Mouse (Mus musculus) intestine, embryonic 15.5 days (tissue): ENCODE measurements around the gene Acot7. TPM values are rescaled to one million over a fixed set of nuclear protein-coding genes. Genes with fewer than 3 reads are reported as not detected.

ENCODE experiments used
- ATAC-seq: fragments of 200-750 bp; cut with Nextera tagmentation; 2 replicates; pipeline ENCODE4 v1.8.0; 2017; ENCODE audit warnings: moderate TSS enrichment, moderate library complexity
- H3K27ac ChIP-seq: fragments of 300-500 bp; sonication (generic); 2 replicates; pipeline ENCODE4 v1.5.1; 2015; ENCODE audit warnings: mild to moderate bottlenecking, inconsistent platforms
- H3K27me3 ChIP-seq: fragments of 300-500 bp; sonication (generic); replicated peaks from 2 replicates; pipeline ENCODE4 v1.6.1; 2015; ENCODE audit warnings: inconsistent platforms
- H3K36me3 ChIP-seq: fragments of 300-500 bp; sonication (generic); 2 replicates; pipeline ENCODE4 v1.6.1; 2015; ENCODE audit warnings: inconsistent platforms
- H3K4me1 ChIP-seq: fragments of 300-500 bp; sonication (generic); replicated peaks from 2 replicates; pipeline ENCODE4 v1.6.1; 2015; ENCODE audit warnings: inconsistent platforms
- H3K4me2 ChIP-seq: fragments of 300-500 bp; sonication (generic); replicated peaks from 2 replicates; pipeline ENCODE4 v1.6.1; 2015; ENCODE audit warnings: mild to moderate bottlenecking, inconsistent platforms
- H3K4me3 ChIP-seq: fragments of 300-500 bp; sonication (generic); replicated peaks from 2 replicates; pipeline ENCODE4 v1.5.1; 2015; ENCODE audit warnings: inconsistent platforms
- H3K9ac ChIP-seq: fragments of 300-500 bp; sonication (generic); 2 replicates; pipeline ENCODE4 v1.6.1; 2015; ENCODE audit warnings: inconsistent platforms
- H3K9me3 ChIP-seq: fragments of 300-500 bp; sonication (generic); 2 replicates; pipeline ENCODE4 v1.6.1; 2016; ENCODE audit warnings: inconsistent platforms
- WGBS: fragments of 180-500 bp; shearing (Covaris S2); methylation state at CpG from one replicate; pipeline ENCODE4 v1.1.7; 2015; 5-methylcytosine and 5-hydroxymethylcytosine counted together
- polyA plus RNA-seq: library from polyadenylated mRNA; unstranded; fragments of >200 nt; fragmentation: Nextera tagmentation; extraction: Ambion mirVana; gene quantifications from 2 replicates; pipeline ENCODE4 v1.2.1, GENCODE M21; 2015

The Acot7 gene
- polyA plus RNA-seq, 1 experiment from 2014 or later, result 57.8 TPM

- H3K9ac ChIP-seq, result no peak overlapping the region
- no peak overlapping the region for H3K4me3 ChIP-seq
- H3K27me3 ChIP-seq, result no peaks in the 10 kb centered on the region
- peaks cover 19% of the 10 kb centered on the region for H3K4me1 ChIP-seq
- 90% methylated on average over 9 of the region's 9 CpGs for WGBS
- no peak for ATAC-seq
- H3K36me3 ChIP-seq, result 0 out of 2 replicates have a peak, but pooled peaks cover 3% of the 10 kb centered on the region
- no peak overlapping the region for H3K27ac ChIP-seq
- no peak overlapping the region for H3K4me2 ChIP-seq
- H3K9me3 ChIP-seq, result no peaks in the 10 kb centered on the region
Measured at GRCm38 (mm10) chr4:152264867-152265568, 87.1 kb downstream of the Acot7 start.

DNA sequence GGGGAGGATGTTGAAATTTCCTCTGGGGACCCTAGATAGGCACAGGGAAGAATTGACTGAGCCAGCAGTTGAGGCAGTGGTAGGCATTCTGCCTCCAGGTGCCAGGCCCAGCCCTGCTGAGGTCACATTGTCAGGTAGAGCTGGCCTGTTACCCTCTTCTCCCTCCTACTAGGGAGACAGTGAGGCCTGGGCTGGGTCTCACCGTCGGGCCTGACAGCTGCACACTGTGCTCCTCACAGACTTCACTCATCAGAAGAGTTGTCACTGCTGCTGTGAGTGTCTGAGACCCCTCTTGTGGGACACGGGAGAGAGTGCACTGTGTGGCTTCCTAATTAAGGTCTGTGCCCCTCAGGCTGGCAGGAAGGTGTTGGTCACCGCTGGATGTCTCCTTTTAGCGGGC lies 87.9 kb downstream of the Acot7 start:
- Histone ChIP-seq H3K36me3 (0 out of 2 replicates have a peak, but pooled peaks cover 2% of the 10 kb centered on the region), H3K27me3 (no peaks in the 10 kb centered on the region), H3K4me3 (no peak overlapping the region), H3K9ac (no peak overlapping the region), H3K4me1 (peaks cover 19% of the 10 kb centered on the region), H3K4me2 (no peak overlapping the region), H3K9me3 (no peaks in the 10 kb centered on the region), H3K27ac (no peak overlapping the region)
- ATAC-seq, result no peak
- WGBS, result 67% methylated on average over 5 of the region's 5 CpGs

DNA sequence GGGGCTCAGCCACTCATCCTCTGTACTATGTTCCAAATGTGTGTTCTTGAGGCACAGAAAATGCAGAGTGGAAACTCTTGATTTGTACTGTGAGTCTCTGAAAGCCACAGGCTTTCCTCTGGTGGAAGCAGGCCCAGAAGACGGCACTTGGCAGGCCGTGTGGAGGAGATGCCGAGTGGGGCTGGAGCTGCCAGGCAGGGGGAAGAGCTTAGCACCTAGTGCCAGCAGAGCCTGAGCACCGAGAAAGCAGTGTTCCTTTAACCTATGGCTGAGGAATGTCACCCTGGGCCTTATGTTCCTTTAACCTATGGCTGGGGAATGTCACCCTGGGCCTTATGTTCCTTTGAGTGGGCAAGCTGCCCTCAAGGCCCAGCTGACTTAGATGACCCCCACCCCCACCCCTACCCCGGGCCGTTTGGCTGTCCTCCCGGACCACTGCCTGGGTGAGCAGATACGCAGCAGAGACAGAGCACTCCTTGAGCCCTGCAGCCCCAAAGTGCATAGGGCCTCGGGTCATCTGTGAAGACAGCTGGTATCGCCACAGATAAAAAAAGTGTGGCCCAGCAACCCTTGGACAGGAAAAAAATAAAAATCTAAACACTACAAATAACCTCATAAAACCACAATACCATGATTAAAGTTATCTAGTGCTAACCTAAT lies 88.4 kb downstream of the Acot7 start:
- no peak for ATAC-seq
- Histone ChIP-seq H3K9ac (no peak overlapping the region), H3K9me3 (no peaks in the 10 kb centered on the region), H3K4me3 (no peak overlapping the region), H3K36me3 (no peaks in the 10 kb centered on the region), H3K27me3 (no peaks in the 10 kb centered on the region), H3K4me2 (no peak overlapping the region), H3K4me1 (peaks cover 21% of the 10 kb centered on the region), H3K27ac (no peak overlapping the region)
- 55% methylated on average over 10 of the region's 10 CpGs for WGBS

- Histone ChIP-seq H3K27ac (no peak overlapping the region), H3K4me2 (no peak overlapping the region), H3K36me3 (no peaks in the 10 kb centered on the region), H3K27me3 (no peaks in the 10 kb centered on the region), H3K9me3 (no peaks in the 10 kb centered on the region), H3K9ac (no peak overlapping the region), H3K4me1 (peaks cover 32% of the 10 kb centered on the region), H3K4me3 (no peak overlapping the region)
- WGBS, result 64% methylated on average over 13 of the region's 13 CpGs
- ATAC-seq, result no peak
Measured at GRCm38 (mm10) chr4:152267748-152268369, 89.9 kb downstream of the Acot7 start.

GRCm38 (mm10) chr4:152269967-152270366 lies 92.0 kb downstream of the Acot7 start:
- Histone ChIP-seq H3K36me3 (no peaks in the 10 kb centered on the region), H3K27me3 (peaks cover 7% of the 10 kb centered on the region; the same call in 1 of the 2 replicates), H3K9me3 (no peaks in the 10 kb centered on the region), H3K4me3 (no peak overlapping the region), H3K4me2 (no peak overlapping the region), H3K4me1 (peaks cover 37% of the 10 kb centered on the region), H3K9ac (no peak overlapping the region), H3K27ac (no peak overlapping the region)
- WGBS, result 90% methylated on average over 13 of the region's 13 CpGs
- ATAC-seq, result no peak

DNA sequence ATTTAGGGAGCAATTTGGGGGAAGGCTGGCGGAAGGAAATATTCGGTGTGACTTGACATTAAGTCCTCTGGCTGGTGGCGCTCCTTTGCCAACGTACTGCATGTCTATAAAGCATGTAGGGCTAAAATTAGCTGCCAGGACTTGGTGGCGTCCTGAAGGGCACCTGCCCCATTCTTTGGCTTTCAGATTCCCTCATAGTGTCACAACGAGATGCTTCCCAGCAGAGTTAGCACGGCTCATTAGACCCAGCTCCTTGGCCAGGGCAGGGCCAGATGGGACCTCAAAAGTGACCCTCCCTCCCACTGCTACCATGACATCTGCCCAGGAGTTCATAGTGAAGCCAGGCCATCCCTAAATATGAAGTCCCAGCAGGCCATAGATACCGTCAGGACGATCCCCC lies 92.7 kb downstream of the Acot7 start:
- 85% methylated on average over 9 of the region's 9 CpGs for WGBS
- H3K4me3 ChIP-seq, result no peak overlapping the region
- H3K4me2 ChIP-seq, result no peak overlapping the region
- H3K27ac ChIP-seq, result no peak overlapping the region
- H3K27me3 ChIP-seq, result peaks cover 12% of the 10 kb centered on the region
- no peaks in the 10 kb centered on the region for H3K36me3 ChIP-seq
- H3K9me3 ChIP-seq, result no peaks in the 10 kb centered on the region
- ATAC-seq, result no peak
- no peak overlapping the region for H3K9ac ChIP-seq
- H3K4me1 ChIP-seq, result peaks cover 40% of the 10 kb centered on the region

GRCm38 (mm10) chr4:152271334-152271733 lies 93.4 kb downstream of the Acot7 start:
- H3K9me3 ChIP-seq, result no peaks in the 10 kb centered on the region
- peaks cover 16% of the 10 kb centered on the region for H3K27me3 ChIP-seq
- 0 out of 2 replicates have a peak overlapping the region, but pooled peaks have one; percentile 17 for H3K27ac ChIP-seq
- no peaks in the 10 kb centered on the region for H3K36me3 ChIP-seq
- 92% methylated on average over 11 of the region's 11 CpGs for WGBS
- no peak overlapping the region for H3K4me3 ChIP-seq
- no peak overlapping the region for H3K4me2 ChIP-seq
- H3K9ac ChIP-seq, result no peak overlapping the region
- H3K4me1 ChIP-seq, result peaks cover 40% of the 10 kb centered on the region
- ATAC-seq, result no peak

DNA sequence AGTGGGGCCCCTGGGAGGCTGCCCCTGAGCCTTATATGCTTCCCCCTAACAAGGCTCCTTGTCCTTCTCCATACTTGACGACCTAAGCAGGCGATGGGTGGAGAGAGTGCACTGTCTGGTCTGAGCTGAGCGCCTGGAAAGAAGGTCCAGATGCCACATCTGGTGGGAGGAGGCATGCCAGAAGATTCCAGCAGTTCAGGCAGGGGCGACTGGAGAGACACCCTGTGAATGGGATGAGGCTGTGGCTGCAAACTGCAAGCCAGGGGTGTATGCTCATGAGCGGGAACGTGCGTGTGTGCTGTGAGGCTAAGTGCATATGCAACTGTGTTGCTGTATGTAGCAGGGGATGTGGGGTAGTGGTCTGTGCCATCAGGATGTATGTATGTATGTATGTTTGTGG lies 94.1 kb downstream of the Acot7 start:
- Histone ChIP-seq H3K27me3 (peaks cover 16% of the 10 kb centered on the region), H3K27ac (peak overlapping the region; percentile 80), H3K9me3 (no peaks in the 10 kb centered on the region), H3K36me3 (no peaks in the 10 kb centered on the region), H3K4me2 (no peak overlapping the region), H3K4me1 (peaks cover 40% of the 10 kb centered on the region), H3K4me3 (no peak overlapping the region), H3K9ac (no peak overlapping the region)
- WGBS, result 61% methylated on average over 7 of the region's 7 CpGs
- no peak for ATAC-seq

DNA sequence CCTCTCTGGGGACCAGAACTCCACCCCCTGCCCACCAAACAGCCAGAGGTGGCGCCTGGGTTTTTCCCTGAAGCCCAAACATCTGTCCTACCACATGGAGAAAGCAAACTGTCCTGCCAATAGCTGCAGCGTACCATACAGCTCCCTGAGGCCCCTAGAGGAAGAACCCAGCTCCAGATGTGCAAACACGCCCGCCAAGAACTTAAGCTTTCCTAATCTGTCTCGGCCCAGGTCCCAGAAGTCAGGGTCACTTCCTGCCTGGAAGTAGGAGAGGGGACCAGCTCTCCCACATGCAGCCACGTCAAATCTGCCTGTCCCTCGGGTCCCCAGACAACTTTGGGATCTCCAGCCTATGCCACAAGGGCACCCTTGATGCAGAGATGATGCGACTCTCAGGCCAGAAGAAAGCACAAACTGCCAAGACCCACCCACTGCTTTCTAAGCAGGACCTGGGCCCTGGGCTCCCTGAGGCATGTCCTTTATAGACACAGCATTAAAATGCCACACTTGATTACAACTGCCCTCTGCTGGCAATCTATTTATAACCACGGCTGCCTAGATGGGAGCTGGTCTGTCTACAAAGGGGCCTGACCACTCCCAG lies 94.6 kb downstream of the Acot7 start:
- no peaks in the 10 kb centered on the region for H3K36me3 ChIP-seq
- no peak overlapping the region for H3K9ac ChIP-seq
- ATAC-seq, result peak; percentile 29; the same call in 1 of the 2 replicates
- H3K9me3 ChIP-seq, result no peaks in the 10 kb centered on the region
- peaks cover 40% of the 10 kb centered on the region for H3K4me1 ChIP-seq
- WGBS, result 25% methylated on average over 9 of the region's 9 CpGs
- peaks cover 16% of the 10 kb centered on the region for H3K27me3 ChIP-seq
- H3K4me3 ChIP-seq, result no peak overlapping the region
- peak overlapping the region; percentile 80 for H3K27ac ChIP-seq
- H3K4me2 ChIP-seq, result no peak overlapping the region

GRCm38 (mm10) chr4:152273191-152273590 lies 95.3 kb downstream of the Acot7 start:
- Histone ChIP-seq H3K27me3 (peaks cover 16% of the 10 kb centered on the region), H3K9ac (peak overlapping the region; percentile 76; the same call in 1 of the 2 replicates), H3K4me1 (peaks cover 40% of the 10 kb centered on the region), H3K4me3 (no peak overlapping the region), H3K4me2 (peak overlapping the region; percentile 95; the same call in 1 of the 2 replicates), H3K27ac (peak overlapping the region; percentile 80), H3K36me3 (no peaks in the 10 kb centered on the region), H3K9me3 (no peaks in the 10 kb centered on the region)
- 41% methylated on average over 3 of the region's 3 CpGs for WGBS
- ATAC-seq, result no peak

GRCm38 (mm10) chr4:152273621-152274236 lies 95.8 kb downstream of the Acot7 start, which contains the start of gene Gpr153:
Gene Gpr153 (plus strand): TSS chr4:152274232.
- ATAC-seq, result peak; percentile 66
- no peaks in the 10 kb centered on the region for H3K36me3 ChIP-seq

More at GRCm38 (mm10) chr4:152273621-152274236, 95.8 kb downstream of the Acot7 start, which contains the start of gene Gpr153:
- Histone ChIP-seq H3K4me1 (peaks cover 40% of the 10 kb centered on the region), H3K4me3 (peak within 1 kb of the TSS; percentile 67), H3K27ac (peak within 1 kb of the TSS; percentile 80), H3K27me3 (peaks cover 16% of the 10 kb centered on the region), H3K4me2 (peak within 1 kb of the TSS; percentile 95), H3K9me3 (no peaks in the 10 kb centered on the region), H3K9ac (peak within 1 kb of the TSS; percentile 76)
- WGBS, result 2% methylated on average over 44 of the region's 48 CpGs
